Mouse (Mus musculus): ENCODE results near the gene Ubxn2a. TPM values are rescaled to one million over a fixed set of nuclear protein-coding genes. Genes with fewer than 3 reads are reported as not detected.

The Ubxn2a gene
- total and polyA plus RNA-seq, 3 experiments: 21.9 to 22.8 TPM; not detected in 1

GRCm38 (mm10) chr12:4836959-4837358 lies 70.5 kb downstream of the Ubxn2a start:
- Histone ChIP-seq H3K4me3 (ENCODE audit: control insufficient read depth in 1 of 2, insufficient read depth in 1 of 2, low read depth in 2 of 2, low read length in 2 of 2) (no peak overlapping the region), H3K9ac (ENCODE audit: control insufficient read depth, low read depth, low read length, poor library complexity, severe bottlenecking) (no peak overlapping the region), H3K9me3 (replicated peaks; ENCODE audit: insufficient read depth, low read length) (no peaks in the 10 kb centered on the region), H3K27ac (ENCODE audit: control insufficient read depth, low read depth, low read length) (no peak overlapping the region), H3K4me1 (ENCODE audit: control insufficient read depth in 1 of 2, insufficient read depth in 2 of 2, low read length in 2 of 2) (peaks cover 0 to 7% of the 10 kb centered on the region in 2 experiments; a peak in 2 of 4 replicates), H3K36me3 (ENCODE audit: control insufficient read depth in 1 of 2, insufficient read depth in 2 of 2, low read length in 2 of 2) (no peaks in the 10 kb centered on the region; a peak in 1 of 4 replicates), H3K79me2 (ENCODE audit: control insufficient read depth, insufficient read depth, low read length, poor library complexity) (no peaks in the 10 kb centered on the region; the same call in 1 of the 2 replicates), H3K27me3 (ENCODE audit: control insufficient read depth in 1 of 2, insufficient read depth in 2 of 2, low read length in 2 of 2) (no peaks in the 10 kb centered on the region)
- TF ChIP-seq MAX (IDR thresholded peaks at IDR 0.05; ENCODE audit: low read length) (no peak), JUND (IDR thresholded peaks at IDR 0.05; ENCODE audit: low read depth, low read length) (no peak), MYC (IDR thresholded peaks at IDR 0.05; ENCODE audit: low read depth, low read length) (no peak), NELFE (IDR thresholded peaks at IDR 0.05; ENCODE audit: low read depth, low read length) (no peak), E2F4 (IDR thresholded peaks at IDR 0.05; ENCODE audit: borderline replicate concordance, low read depth, low read length) (no peak)
- DNase-seq (ENCODE audit: low read depth, low spot score): no peak

Other genes with a start within 250 kb of the Ubxn2a start
- 0.15 and 0.23 TPM in 2 replicates for gene Fam228a, start 169.3 kb downstream of the Ubxn2a start, total RNA-seq (2012; rRNA removed)
- gene Fam228a, start 169.3 kb downstream of the Ubxn2a start, polyA plus RNA-seq (2012; ENCODE audit: insufficient read depth in 1 of 2, insufficient read length in 2 of 2, low read depth in 1 of 2, low replicate concordance in 2 of 2, missing spikeins in 1 of 2): under 1 TPM in 1 of 2 experiments, not detected in 1; 0.33 TPM
- gene Pfn4, start 138.7 kb downstream of the Ubxn2a start, total RNA-seq (2012; rRNA removed): 0.19 and 0.26 TPM in 2 replicates
- gene Pfn4, start 138.7 kb downstream of the Ubxn2a start, polyA plus RNA-seq (2012; ENCODE audit: insufficient read depth in 1 of 2, insufficient read length in 2 of 2, low read depth in 1 of 2, low replicate concordance in 2 of 2, missing spikeins in 1 of 2): under 1 TPM in 1 of 2 experiments, not detected in 1; 0.70 TPM
- 4.0 and 4.8 TPM in 2 replicates for gene Fam228b, start 138.4 kb downstream of the Ubxn2a start, total RNA-seq (2012; rRNA removed)
- 1 to 10 TPM in 1 of 2 experiments, not detected in 1; 5.3 TPM for gene Fam228b, start 138.4 kb downstream of the Ubxn2a start, polyA plus RNA-seq (2012; ENCODE audit: insufficient read depth in 1 of 2, insufficient read length in 2 of 2, low read depth in 1 of 2, low replicate concordance in 2 of 2, missing spikeins in 1 of 2)
- gene Sf3b6, start 90.2 kb downstream of the Ubxn2a start, total RNA-seq (2012; rRNA removed): 163 and 181 TPM in 2 replicates
- gene Sf3b6, start 90.2 kb downstream of the Ubxn2a start, polyA plus RNA-seq (2012; ENCODE audit: insufficient read depth in 1 of 2, insufficient read length in 2 of 2, low read depth in 1 of 2, low replicate concordance in 2 of 2, missing spikeins in 1 of 2): 100 to 1,000 TPM in 1 of 2 experiments, not detected in 1; 186 TPM
- 2.1 and 3.0 TPM in 2 replicates for gene Fkbp1b, start 66.1 kb downstream of the Ubxn2a start, total RNA-seq (2012; rRNA removed)
- 1 to 10 TPM in 1 of 2 experiments, not detected in 1; 6.8 TPM for gene Fkbp1b, start 66.1 kb downstream of the Ubxn2a start, polyA plus RNA-seq (2012; ENCODE audit: insufficient read depth in 1 of 2, insufficient read length in 2 of 2, low read depth in 1 of 2, low replicate concordance in 2 of 2, missing spikeins in 1 of 2)
- 16.5 and 22.6 TPM in 2 replicates for gene Wdcp, start 64.4 kb downstream of the Ubxn2a start, total RNA-seq (2012; rRNA removed)
- gene Wdcp, start 64.4 kb downstream of the Ubxn2a start, polyA plus RNA-seq (2012; ENCODE audit: insufficient read depth in 1 of 2, insufficient read length in 2 of 2, low read depth in 1 of 2, low replicate concordance in 2 of 2, missing spikeins in 1 of 2): 10 to 100 TPM in 1 of 2 experiments, not detected in 1; 12.6 TPM
- gene Mfsd2b, start 33.3 kb downstream of the Ubxn2a start, total RNA-seq (2012; rRNA removed): 16.9 and 31.9 TPM in 2 replicates
- gene Mfsd2b, start 33.3 kb downstream of the Ubxn2a start, polyA plus RNA-seq (2012; ENCODE audit: insufficient read depth in 1 of 2, insufficient read length in 2 of 2, low read depth in 1 of 2, low replicate concordance in 2 of 2, missing spikeins in 1 of 2): 100 to 1,000 TPM in 1 of 2 experiments, not detected in 1; 117 TPM
- gene Atad2b, start 9.6 kb upstream of the Ubxn2a start, total RNA-seq (2012; rRNA removed): 9.9 and 11.2 TPM in 2 replicates
- 10 to 100 TPM; 15.3 to 44.3 TPM for gene Atad2b, start 9.6 kb upstream of the Ubxn2a start, polyA plus RNA-seq (2012; ENCODE audit: insufficient read depth in 1 of 2, insufficient read length in 2 of 2, low read depth in 1 of 2, low replicate concordance in 2 of 2, missing spikeins in 1 of 2)